Mouse (Mus musculus) neural tube, embryonic 14.5 days (tissue): ENCODE data around the gene Notch4. TPM values are rescaled to one million over a fixed set of nuclear protein-coding genes. Genes with fewer than 3 reads are reported as not detected.

Source experiments
- ATAC-seq: fragments of 200-750 bp; cut with Nextera tagmentation; 2 replicates; pipeline ENCODE4 v1.8.0; 2017; ENCODE audit warnings: low read depth, mild to moderate bottlenecking, moderate TSS enrichment, moderate library complexity
- H3K27ac ChIP-seq: fragments of 300-500 bp; sonication (generic); 2 replicates; pipeline ENCODE4 v1.5.1; 2014; ENCODE audit warnings: low read depth, mild to moderate bottlenecking, control low read depth, low read length, moderate library complexity, mixed read lengths
- H3K27me3 ChIP-seq: fragments of 300-500 bp; sonication (generic); 2 replicates; pipeline ENCODE4 v1.6.1; 2014; ENCODE audit warnings: low read length; ENCODE audit not compliant: control insufficient read depth, insufficient read depth
- H3K36me3 ChIP-seq: fragments of 300-500 bp; sonication (generic); 2 replicates; pipeline ENCODE4 v1.6.1; 2014; ENCODE audit warnings: low read length, mixed read lengths; ENCODE audit not compliant: control insufficient read depth, insufficient read depth
- H3K4me1 ChIP-seq: fragments of 300-500 bp; sonication (generic); 2 replicates; pipeline ENCODE4 v1.6.1; 2014; ENCODE audit warnings: low read length; ENCODE audit not compliant: control insufficient read depth, insufficient read depth
- H3K4me2 ChIP-seq: fragments of 300-500 bp; sonication (generic); 2 replicates; pipeline ENCODE4 v1.6.1; 2014; ENCODE audit warnings: mild to moderate bottlenecking, low read depth, low read length, control low read depth
- H3K4me3 ChIP-seq: fragments of 300-500 bp; sonication (generic); 2 replicates; pipeline ENCODE4 v1.5.1; 2014; ENCODE audit warnings: low read depth, low read length, control low read depth, mixed read lengths
- H3K9ac ChIP-seq: fragments of 300-500 bp; sonication (generic); replicated peaks from 2 replicates; pipeline ENCODE4 v1.6.1; 2014; ENCODE audit warnings: low read depth, mild to moderate bottlenecking, control low read depth, low read length, mixed read lengths
- H3K9me3 ChIP-seq: fragments of 300-500 bp; sonication (generic); 2 replicates; pipeline ENCODE4 v1.6.1; 2016; ENCODE audit warnings: low read length; ENCODE audit not compliant: control insufficient read depth
- WGBS: fragments of 180-500 bp; shearing (Covaris S2); extraction: QIAGEN DNeasy Blood & Tissue Kit; methylation state at CpG from one replicate; pipeline ENCODE4 v1.1.7; 2014; 5-methylcytosine and 5-hydroxymethylcytosine counted together
- polyA plus RNA-seq: library from polyadenylated mRNA; unstranded; fragments of >200 nt; fragmentation: Nextera tagmentation; extraction: Ambion mirVana; gene quantifications from 2 replicates; pipeline ENCODE4 v1.2.1, GENCODE M21; 2014

Notch4 gene
- polyA plus RNA-seq, 1 experiment from 2014 or later: 7.0 TPM

DNA sequence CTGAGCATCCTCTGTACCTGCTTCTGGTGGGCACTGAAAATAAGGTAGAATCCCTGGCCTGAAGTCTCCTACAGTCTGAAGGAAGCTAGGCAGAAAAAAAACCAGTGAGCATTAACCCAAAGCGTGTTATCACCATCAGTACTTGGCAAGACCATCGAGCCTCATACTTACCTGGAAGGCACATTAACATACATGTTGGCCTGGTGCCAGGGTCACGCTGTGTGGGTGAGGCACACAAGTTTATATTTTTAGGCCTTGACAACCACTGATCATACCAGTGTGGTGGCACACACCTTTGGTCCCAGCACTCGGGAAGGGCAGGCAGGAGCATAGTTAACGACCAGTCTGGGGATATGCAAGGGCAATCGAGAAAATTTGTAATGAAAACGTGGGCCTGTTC lies 43.9 kb downstream of the Notch4 start:
- H3K27ac ChIP-seq: no peak overlapping the region
- no peak for ATAC-seq
- H3K4me1 ChIP-seq: peaks cover 16% of the 10 kb centered on the region
- H3K9ac ChIP-seq: no peak overlapping the region
- H3K36me3 ChIP-seq: peaks cover 22% of the 10 kb centered on the region
- 86% methylated on average over 7 of the region's 7 CpGs for WGBS
- no peaks in the 10 kb centered on the region for H3K9me3 ChIP-seq
- no peaks in the 10 kb centered on the region for H3K27me3 ChIP-seq
- H3K4me3 ChIP-seq: no peak overlapping the region
- no peak overlapping the region for H3K4me2 ChIP-seq

DNA sequence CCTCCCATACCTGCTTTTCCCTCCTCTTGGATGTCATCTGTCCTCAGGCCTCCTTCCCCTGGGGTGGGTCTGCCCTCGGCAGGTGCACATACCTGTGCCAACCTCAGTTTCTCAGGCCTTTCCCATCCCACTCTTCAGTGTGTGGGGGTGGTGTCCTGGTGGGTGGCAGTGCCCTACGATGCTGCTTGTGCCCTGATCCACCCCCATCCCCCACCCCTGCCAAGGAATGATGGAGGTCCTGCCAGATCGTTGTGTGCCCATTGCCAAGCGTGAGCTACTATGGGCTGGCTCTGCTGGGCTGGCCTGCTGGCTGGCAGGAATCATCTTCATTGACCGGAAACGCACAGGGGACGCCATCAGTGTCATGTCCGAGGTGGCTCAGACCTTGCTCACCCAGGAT lies 47.0 kb downstream of the Notch4 start:
- Histone ChIP-seq H3K36me3 (peaks cover 36% of the 10 kb centered on the region), H3K4me2 (no peak overlapping the region), H3K4me1 (peaks cover 10% of the 10 kb centered on the region), H3K9me3 (no peaks in the 10 kb centered on the region), H3K4me3 (no peak overlapping the region), H3K27ac (no peak overlapping the region), H3K9ac (no peak overlapping the region), H3K27me3 (no peaks in the 10 kb centered on the region)
- WGBS: 93% methylated on average over 8 of the region's 8 CpGs
- no peak for ATAC-seq

DNA sequence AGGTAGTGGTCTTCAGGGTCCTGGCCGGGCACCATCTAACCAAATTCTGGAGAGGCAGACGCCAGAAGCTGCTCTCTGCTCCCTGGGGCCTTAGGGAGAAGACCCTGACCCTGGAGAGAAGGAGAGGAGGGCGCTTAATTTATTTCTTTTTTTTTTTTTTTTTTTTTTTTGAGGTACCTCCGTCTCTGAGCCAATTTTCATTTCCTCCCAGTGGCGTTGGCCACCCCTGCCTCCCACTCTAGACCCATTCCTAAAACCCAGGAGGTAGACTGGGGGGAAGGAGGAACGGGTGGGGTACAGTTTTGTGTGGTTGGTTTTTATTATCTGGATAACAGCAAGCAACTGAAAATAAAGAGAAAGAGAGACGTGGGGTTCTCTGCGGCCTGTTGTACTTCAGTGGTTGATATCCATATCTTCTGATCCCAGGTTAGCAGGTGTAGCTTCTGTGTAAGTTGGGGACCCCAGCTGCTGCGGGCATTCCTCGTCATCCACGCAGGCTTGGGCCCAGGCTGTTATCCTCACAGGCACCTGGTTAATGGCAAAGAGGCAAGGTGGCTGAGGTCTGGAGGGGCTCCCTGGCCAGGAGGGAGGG lies 49.1 kb downstream of the Notch4 start:
- Histone ChIP-seq H3K4me3 (no peak overlapping the region), H3K4me1 (peaks cover 5% of the 10 kb centered on the region; the same call in 1 of the 2 replicates), H3K4me2 (no peak overlapping the region), H3K27me3 (no peaks in the 10 kb centered on the region), H3K9ac (no peak overlapping the region), H3K9me3 (no peaks in the 10 kb centered on the region), H3K36me3 (peaks cover 43% of the 10 kb centered on the region), H3K27ac (no peak overlapping the region)
- no peak for ATAC-seq
- 90% methylated on average over 11 of the region's 11 CpGs for WGBS

DNA sequence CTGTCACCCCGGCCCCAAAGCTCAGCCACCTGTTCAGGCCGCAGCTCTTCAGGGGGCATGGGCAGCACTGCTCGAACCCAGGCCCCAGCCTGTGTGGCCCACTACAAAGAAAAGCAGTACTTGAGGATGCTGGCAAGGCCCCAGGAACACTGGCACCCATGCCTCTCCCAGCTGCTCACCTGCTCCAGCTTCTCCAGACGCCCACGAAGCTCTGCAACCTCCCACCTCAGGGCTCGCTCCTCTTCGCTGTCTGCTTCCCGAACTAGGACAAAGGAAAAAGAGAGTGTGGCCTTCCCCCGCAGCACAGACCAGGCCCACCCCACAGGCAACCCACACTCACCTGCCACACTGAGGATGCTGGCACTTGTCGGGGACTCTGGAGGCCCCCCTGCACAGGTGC lies 49.8 kb downstream of the Notch4 start:
- no peak overlapping the region for H3K4me2 ChIP-seq
- H3K9me3 ChIP-seq: no peaks in the 10 kb centered on the region
- H3K27ac ChIP-seq: no peak overlapping the region
- H3K4me3 ChIP-seq: no peak overlapping the region
- 86% methylated on average over 10 of the region's 10 CpGs for WGBS
- H3K9ac ChIP-seq: no peak overlapping the region
- H3K4me1 ChIP-seq: peaks cover under 1% of the 10 kb centered on the region; the same call in 1 of the 2 replicates
- no peaks in the 10 kb centered on the region for H3K27me3 ChIP-seq
- ATAC-seq: no peak
- H3K36me3 ChIP-seq: peaks cover 43% of the 10 kb centered on the region

DNA sequence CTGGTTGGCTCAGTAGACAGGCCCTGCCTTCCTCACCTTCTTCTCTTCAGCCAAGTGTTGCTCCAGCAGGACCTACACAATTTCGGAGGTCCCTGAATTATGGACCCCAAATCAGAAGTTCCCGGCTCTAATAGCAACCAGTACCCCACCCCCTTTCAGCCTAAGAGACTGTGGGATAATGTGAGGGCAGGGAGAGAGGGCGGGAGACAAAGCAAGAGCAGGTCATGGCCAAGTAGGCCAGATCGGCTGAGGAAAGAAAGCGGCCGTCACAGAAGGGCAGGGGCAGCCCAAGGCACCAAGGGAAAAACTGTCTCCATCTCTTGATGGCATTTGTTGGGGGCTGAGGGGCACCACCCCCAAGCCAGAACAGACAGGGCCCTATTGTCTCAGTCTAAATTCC lies 51.8 kb downstream of the Notch4 start, which contains the start of gene Egfl8:
Egfl8 (minus strand) TSS at position 101 of the 400 bp plus-strand sequence.
- WGBS: 57% methylated on average over 6 of the region's 6 CpGs
- no peak for ATAC-seq
- Histone ChIP-seq H3K4me1 (no peaks in the 10 kb centered on the region), H3K27me3 (no peaks in the 10 kb centered on the region), H3K9me3 (no peaks in the 10 kb centered on the region), H3K27ac (no peak within 1 kb of the TSS), H3K4me3 (no peak within 1 kb of the TSS), H3K36me3 (peaks cover 38% of the 10 kb centered on the region), H3K4me2 (peak within 1 kb of the TSS; percentile 14; the same call in 1 of the 2 replicates), H3K9ac (no peak within 1 kb of the TSS)

DNA sequence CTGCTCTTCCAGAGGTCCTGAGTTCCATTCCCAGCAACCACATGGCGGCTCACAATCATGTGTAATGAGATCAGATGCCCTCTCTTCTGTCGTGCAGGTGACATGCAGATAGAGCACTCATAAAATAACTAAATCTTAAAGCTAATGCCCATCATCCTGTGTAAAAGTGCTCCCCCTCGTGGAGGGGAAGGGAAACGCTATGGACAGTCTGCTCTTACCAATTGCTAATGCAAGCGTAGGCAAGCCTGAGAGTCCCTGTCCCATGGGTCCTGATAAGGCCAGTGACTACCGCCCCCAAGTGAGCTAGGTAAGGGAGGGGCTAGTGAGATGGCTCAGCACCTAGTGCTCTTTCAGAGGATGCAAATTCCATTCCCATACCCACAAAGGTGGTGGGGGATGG lies 54.9 kb downstream of the Notch4 start:
- no peak for ATAC-seq
- Histone ChIP-seq H3K27ac (no peak overlapping the region), H3K4me3 (no peak overlapping the region), H3K36me3 (peaks cover 22% of the 10 kb centered on the region), H3K4me1 (no peaks in the 10 kb centered on the region), H3K27me3 (no peaks in the 10 kb centered on the region), H3K4me2 (no peak overlapping the region), H3K9me3 (no peaks in the 10 kb centered on the region), H3K9ac (no peak overlapping the region)
- WGBS: 21% methylated on average over 6 of the region's 6 CpGs

DNA sequence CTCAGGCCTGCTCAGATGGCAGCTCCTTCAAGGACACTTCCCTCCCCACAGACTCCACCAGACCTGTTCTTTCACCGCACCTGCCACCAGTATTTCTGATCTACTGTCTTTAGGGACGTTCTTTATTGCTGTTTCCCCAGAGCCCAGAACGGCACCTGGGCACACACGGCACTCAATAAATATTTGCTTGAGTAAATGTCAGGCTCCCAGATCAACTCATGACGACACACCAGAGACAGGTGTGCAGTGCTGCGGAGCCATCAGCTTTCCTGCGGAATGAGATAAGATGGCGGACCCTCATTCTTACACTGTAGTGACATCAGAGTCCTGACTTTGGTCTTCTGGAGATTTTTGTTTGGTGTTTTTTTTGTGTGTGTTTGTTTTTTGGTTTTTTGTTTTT lies 56.9 kb downstream of the Notch4 start:
- Histone ChIP-seq H3K4me3 (no peak overlapping the region), H3K4me2 (no peak overlapping the region), H3K9ac (no peak overlapping the region), H3K9me3 (no peaks in the 10 kb centered on the region), H3K27me3 (no peaks in the 10 kb centered on the region), H3K4me1 (no peaks in the 10 kb centered on the region), H3K27ac (no peak overlapping the region), H3K36me3 (peaks cover 10% of the 10 kb centered on the region)
- 88% methylated on average over 8 of the region's 8 CpGs for WGBS
- ATAC-seq: no peak

DNA sequence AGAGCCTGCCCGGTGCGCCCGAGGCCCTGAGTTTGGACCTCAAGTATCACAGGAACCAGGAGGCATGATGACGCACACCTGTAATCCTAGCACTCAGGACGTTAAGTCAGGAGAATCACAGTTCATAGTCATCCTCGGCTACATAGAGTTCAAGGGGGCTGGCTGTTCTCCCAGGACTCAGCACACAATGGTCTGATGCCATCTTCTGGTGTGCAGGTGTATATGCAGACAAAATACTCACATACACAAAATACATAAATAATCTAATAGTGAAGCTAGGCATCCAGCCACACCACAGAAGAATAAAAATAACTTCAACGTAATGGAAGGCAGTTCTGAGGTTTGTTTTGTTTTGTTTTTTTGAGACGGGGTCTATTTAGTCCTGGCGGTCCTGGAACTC lies 59.1 kb downstream of the Notch4 start:
- Histone ChIP-seq H3K27me3 (no peaks in the 10 kb centered on the region), H3K4me1 (peaks cover 9% of the 10 kb centered on the region), H3K27ac (no peak overlapping the region), H3K9me3 (no peaks in the 10 kb centered on the region), H3K4me3 (no peak overlapping the region), H3K4me2 (no peak overlapping the region), H3K9ac (no peak overlapping the region), H3K36me3 (peaks cover 2% of the 10 kb centered on the region; the same call in 1 of the 2 replicates)
- WGBS: 88% methylated on average over 9 of the region's 9 CpGs
- ATAC-seq: no peak

DNA sequence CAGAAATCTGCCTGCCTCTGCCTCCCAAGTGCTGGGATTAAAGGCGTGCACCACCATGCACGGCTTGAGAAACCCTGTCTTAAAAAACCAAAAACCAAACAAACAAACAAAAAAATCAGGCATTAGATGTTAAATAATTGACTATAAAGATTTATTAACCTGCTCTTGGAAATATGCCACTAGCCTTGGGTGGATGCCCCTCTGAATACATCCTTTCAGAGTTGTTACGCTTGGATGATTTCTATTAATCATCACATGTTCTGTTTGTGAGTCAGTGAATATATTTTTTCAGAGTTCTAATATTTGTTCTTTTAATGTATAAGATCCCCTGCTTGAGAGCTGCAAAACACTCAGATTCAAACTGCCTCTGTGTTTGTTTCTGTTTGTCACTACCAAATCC lies 60.9 kb downstream of the Notch4 start:
- peaks cover 2% of the 10 kb centered on the region; the same call in 1 of the 2 replicates for H3K36me3 ChIP-seq
- no peaks in the 10 kb centered on the region for H3K9me3 ChIP-seq
- no peak for ATAC-seq
- H3K4me3 ChIP-seq: no peak overlapping the region
- H3K9ac ChIP-seq: no peak overlapping the region
- H3K4me2 ChIP-seq: no peak overlapping the region
- no peak overlapping the region for H3K27ac ChIP-seq
- WGBS: 95% methylated on average over 3 of the region's 3 CpGs
- H3K4me1 ChIP-seq: peaks cover 23% of the 10 kb centered on the region
- peaks cover under 1% of the 10 kb centered on the region; the same call in 1 of the 2 replicates for H3K27me3 ChIP-seq
